Mouse (Mus musculus): Measurements from ENCODE around the gene Sephs1. TPM values are rescaled to one million over a fixed set of nuclear protein-coding genes. Genes with fewer than 3 reads are reported as not detected.

The Sephs1 gene
- polyA plus RNA-seq (2016; fragmentation: Nextera tagmentation; extraction: Ambion mirVana): 126 and 130 TPM in 2 replicates

DNA sequence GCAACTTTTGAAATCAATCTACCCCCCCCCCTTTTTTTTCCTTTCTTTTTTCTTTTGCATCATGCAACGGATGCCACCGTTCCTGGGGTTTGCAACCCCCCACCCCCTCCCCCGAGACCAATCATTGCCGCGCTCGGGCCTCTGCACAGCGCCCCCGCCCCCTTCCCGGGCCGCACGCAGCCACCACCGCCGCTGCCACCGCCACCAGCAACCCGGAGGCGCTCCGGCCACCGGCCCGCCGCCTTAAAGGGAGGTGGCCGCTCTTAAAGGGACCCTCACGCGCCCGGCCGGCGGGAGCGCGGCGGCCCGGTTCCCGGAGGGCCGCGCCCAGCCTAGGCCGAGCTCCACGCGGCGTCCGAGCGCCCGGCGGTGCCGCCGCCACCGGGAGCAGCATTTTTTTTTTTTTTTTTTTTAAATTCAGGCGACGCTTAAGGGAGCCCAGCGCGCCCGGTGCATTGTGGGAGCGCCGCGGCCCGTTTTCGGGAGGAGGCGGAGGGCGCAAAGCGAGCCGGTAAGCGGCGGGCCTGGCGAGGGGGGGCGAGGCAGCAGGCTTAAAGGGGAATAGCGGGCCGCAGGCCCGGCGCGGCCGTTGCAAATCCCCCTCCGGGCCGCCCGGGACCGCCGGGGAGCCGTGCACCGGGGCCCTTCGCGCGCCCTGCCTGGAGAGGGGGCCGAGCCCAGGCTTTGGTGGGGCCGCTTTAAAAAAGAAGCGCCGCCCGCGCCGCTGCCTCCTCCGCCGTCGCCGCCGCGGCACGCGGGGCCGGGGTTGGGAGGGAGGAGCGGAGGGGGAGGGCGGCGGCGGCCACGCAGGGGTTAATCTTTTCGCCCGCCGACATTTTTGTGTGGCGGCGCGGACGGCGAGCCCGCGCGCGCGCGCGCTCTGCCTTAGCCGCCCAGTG lies at the start of gene Sephs1:
Sephs1 (plus strand) TSS at position 215 of the 899 bp plus-strand sequence.
- H3K36me3 ChIP-seq (replicated peaks): peaks cover 27% of the 10 kb centered on the region
- peak within 1 kb of the TSS; percentile 100 for H3K27ac ChIP-seq
- H3K9me3 ChIP-seq: no peaks in the 10 kb centered on the region
- H3K4me1 ChIP-seq: peaks cover 34% of the 10 kb centered on the region
- WGBS: under 1% methylated on average over 106 of the region's 115 CpGs
- DNase-seq (ENCODE audit: extremely low spot score, low spot score): peak; percentile 81
- no peaks in the 10 kb centered on the region for H3K27me3 ChIP-seq (ENCODE audit: poor library complexity, severe bottlenecking)
- H3K4me3 ChIP-seq: peak within 1 kb of the TSS; percentile 91

DNA sequence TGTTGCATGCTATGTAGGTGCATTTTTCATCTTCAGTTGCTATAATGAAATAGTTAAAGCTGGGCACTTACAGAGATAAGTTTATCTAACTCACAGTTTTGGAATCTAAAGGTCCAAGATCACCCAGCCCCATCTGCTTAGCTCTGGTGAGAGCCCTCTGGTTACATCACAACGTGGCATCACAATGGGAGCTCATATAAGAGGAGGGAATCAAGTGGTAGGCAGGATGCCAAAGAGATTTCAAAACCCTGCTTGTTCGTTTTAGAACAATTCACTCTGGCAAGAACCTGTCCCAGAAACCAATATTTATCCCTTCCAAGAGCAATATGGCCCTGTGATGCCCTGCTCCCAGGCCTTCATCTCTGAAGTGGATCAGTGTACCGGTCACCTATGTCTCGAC lies 49.2 kb upstream of the Sephs1 start:
- no peaks in the 10 kb centered on the region for H3K9me3 ChIP-seq
- H3K27ac ChIP-seq: no peak overlapping the region
- no peak for DNase-seq (ENCODE audit: extremely low spot score, low spot score)
- H3K36me3 ChIP-seq (replicated peaks): no peaks in the 10 kb centered on the region
- 82% methylated on average over 4 of the region's 4 CpGs for WGBS
- H3K4me3 ChIP-seq: no peak overlapping the region
- H3K27me3 ChIP-seq (ENCODE audit: poor library complexity, severe bottlenecking): no peaks in the 10 kb centered on the region
- H3K4me1 ChIP-seq: peaks cover 2% of the 10 kb centered on the region; the same call in 1 of the 2 replicates

DNA sequence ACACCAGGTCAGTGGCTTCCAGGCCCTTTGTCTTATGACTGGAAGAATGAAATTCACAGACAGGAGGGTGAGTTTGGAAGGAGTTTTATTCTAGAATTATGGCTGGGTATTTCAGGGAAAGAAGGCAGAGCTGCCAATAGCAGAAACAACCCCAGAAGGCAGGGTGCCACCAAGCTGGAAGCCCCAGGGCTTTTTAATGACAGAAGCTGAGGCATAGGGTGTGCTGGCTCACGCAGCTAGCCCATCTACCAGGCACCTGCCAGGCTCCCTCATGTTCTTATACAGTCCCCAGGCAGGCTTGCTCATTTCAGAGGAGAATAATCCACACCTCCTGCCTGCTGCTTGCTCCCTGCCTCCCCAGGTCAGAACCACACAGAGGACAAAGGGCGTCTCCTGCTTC lies 31.9 kb upstream of the Sephs1 start:
- 81% methylated on average over 2 of the region's 2 CpGs for WGBS
- Histone ChIP-seq H3K4me1 (no peaks in the 10 kb centered on the region), H3K36me3 (replicated peaks) (no peaks in the 10 kb centered on the region), H3K27ac (no peak overlapping the region), H3K9me3 (no peaks in the 10 kb centered on the region), H3K27me3 (ENCODE audit: poor library complexity, severe bottlenecking) (no peaks in the 10 kb centered on the region), H3K4me3 (no peak overlapping the region)
- DNase-seq (ENCODE audit: extremely low spot score, low spot score): no peak

DNA sequence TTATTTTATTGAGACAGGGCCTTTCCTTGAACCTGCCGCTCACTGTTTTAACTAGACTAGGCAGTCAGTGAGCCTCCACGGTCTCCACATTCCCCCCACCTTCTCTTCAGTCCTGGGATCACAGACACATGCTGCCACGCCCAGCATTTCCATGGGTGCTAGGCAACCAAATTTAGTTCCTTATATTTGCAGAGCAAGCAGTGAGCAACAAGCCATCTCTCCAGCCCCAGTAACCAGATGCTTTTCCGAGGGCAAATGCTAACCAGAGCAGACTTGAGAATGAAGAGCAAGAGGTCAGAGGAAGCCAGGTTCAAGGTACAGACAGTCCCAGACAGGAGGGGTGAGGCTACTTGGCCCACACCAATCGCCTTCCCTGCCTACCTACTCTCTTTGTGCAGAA lies 24.2 kb upstream of the Sephs1 start:
- no peak overlapping the region for H3K4me3 ChIP-seq
- H3K36me3 ChIP-seq (replicated peaks): no peaks in the 10 kb centered on the region
- no peaks in the 10 kb centered on the region for H3K27me3 ChIP-seq (ENCODE audit: poor library complexity, severe bottlenecking)
- WGBS: 82% methylated on average over 5 of the region's 5 CpGs
- H3K27ac ChIP-seq: no peak overlapping the region
- no peaks in the 10 kb centered on the region for H3K9me3 ChIP-seq
- H3K4me1 ChIP-seq: peaks cover 12% of the 10 kb centered on the region
- no peak for DNase-seq (ENCODE audit: extremely low spot score, low spot score)

GRCm38 (mm10) chr2:4858161-4858560 lies 23.2 kb upstream of the Sephs1 start:
- DNase-seq (ENCODE audit: extremely low spot score, low spot score): no peak
- H3K9me3 ChIP-seq: no peaks in the 10 kb centered on the region
- H3K36me3 ChIP-seq (replicated peaks): no peaks in the 10 kb centered on the region
- peaks cover 12% of the 10 kb centered on the region for H3K4me1 ChIP-seq
- no peak overlapping the region for H3K4me3 ChIP-seq
- WGBS: 83% methylated on average over 10 of the region's 10 CpGs
- H3K27me3 ChIP-seq (ENCODE audit: poor library complexity, severe bottlenecking): no peaks in the 10 kb centered on the region
- H3K27ac ChIP-seq: no peak overlapping the region

DNA sequence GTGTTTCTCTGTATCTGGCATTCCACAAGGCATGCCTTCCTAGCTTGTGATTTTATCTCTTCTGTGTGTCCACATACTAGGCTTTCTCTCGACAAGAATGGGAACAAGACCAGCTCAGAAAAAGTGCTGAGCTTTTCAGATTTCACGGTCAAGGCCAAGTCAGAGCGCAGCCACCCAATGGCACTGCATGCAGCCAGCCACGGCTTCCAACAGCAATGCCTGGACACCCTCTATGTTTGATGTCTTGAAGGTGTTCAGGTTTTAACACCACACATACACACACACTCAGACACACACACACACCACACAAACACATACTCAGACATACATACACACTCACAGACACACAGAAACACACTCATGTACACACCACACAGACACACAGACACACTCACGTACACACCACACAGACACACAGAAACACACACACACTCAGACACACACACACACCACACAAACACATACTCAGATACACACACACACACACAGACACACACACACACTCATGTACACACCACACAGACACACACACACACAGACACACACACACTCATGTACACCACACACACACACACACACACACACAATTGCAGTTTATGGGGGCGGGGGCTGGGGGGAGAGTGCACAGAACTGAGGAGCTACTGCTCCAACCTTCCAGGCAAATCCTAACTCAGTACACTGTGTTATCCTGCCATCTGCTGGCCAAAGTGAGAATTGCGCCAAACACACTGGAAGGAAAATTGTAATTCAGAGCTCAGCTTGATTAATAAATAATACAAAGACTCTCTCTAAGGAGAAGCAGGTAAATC lies 17.2 kb upstream of the Sephs1 start:
- H3K4me1 ChIP-seq: peaks cover 2% of the 10 kb centered on the region
- DNase-seq (ENCODE audit: extremely low spot score, low spot score): peak; percentile 80
- no peak overlapping the region for H3K4me3 ChIP-seq
- no peaks in the 10 kb centered on the region for H3K27me3 ChIP-seq (ENCODE audit: poor library complexity, severe bottlenecking)
- no peaks in the 10 kb centered on the region for H3K9me3 ChIP-seq
- no peaks in the 10 kb centered on the region for H3K36me3 ChIP-seq (replicated peaks)
- WGBS: 50% methylated on average over 7 of the region's 7 CpGs
- no peak overlapping the region for H3K27ac ChIP-seq

DNA sequence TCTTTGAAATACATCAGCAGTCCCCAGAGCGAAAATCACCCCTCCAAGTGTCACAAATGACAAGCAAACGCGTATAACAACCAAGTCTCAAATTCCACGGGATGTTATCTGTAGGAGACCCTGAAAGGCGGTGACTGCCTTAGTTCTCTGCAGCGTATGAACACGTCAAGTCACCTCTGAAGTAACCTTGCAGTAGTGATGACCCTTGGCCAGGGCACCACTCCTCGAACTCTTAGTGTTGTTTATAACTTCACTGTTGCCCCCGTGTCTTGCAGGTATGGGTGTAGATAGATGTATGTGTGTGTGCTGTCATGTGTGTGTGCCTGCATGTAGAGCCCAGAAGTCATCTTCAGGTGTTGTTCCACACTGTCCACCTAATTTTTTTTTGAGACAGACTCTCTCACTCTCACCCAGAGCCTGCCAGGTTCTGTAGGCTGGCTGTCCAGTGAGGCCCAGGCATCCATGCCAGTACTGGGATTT lies 16.5 kb upstream of the Sephs1 start:
- Histone ChIP-seq H3K9me3 (no peaks in the 10 kb centered on the region), H3K27ac (no peak overlapping the region), H3K27me3 (ENCODE audit: poor library complexity, severe bottlenecking) (no peaks in the 10 kb centered on the region), H3K36me3 (replicated peaks) (no peaks in the 10 kb centered on the region), H3K4me1 (no peaks in the 10 kb centered on the region), H3K4me3 (no peak overlapping the region)
- 52% methylated on average over 9 of the region's 9 CpGs for WGBS
- DNase-seq (ENCODE audit: extremely low spot score, low spot score): no peak

- WGBS: 86% methylated on average over 12 of the region's 12 CpGs
These were observed 13.2 kb upstream of the Sephs1 start for GRCm38 (mm10) chr2:4868028-4868725.

DNA sequence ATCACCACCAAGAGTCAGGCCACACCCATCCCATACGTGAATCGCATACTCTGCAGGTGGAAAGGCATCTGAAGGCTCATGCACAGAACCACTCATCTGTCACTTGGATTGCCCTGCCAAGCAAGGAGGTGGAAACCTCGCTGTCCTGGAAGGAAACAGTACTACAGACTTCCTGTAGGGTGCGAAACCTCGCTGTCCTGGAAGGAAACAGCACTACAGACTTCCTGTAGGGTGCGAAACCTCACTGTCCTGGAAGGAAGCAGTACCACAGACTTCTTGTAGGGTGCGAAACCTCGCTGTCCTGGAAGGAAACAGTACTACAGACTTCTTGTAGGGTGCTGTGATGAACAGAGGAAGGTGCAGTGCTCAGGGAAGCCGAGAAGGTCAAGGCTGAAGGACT lies 8.6 kb upstream of the Sephs1 start:
- Histone ChIP-seq H3K4me1 (no peaks in the 10 kb centered on the region), H3K4me3 (no peak overlapping the region), H3K27me3 (ENCODE audit: poor library complexity, severe bottlenecking) (no peaks in the 10 kb centered on the region), H3K27ac (no peak overlapping the region), H3K36me3 (replicated peaks) (no peaks in the 10 kb centered on the region), H3K9me3 (no peaks in the 10 kb centered on the region)
- DNase-seq (ENCODE audit: extremely low spot score, low spot score): no peak
- WGBS: 80% methylated on average over 9 of the region's 9 CpGs

More at GRCm38 (mm10) chr2:4868028-4868725, 13.2 kb upstream of the Sephs1 start:
- Histone ChIP-seq H3K27me3 (ENCODE audit: poor library complexity, severe bottlenecking) (no peaks in the 10 kb centered on the region), H3K9me3 (no peaks in the 10 kb centered on the region), H3K27ac (no peak overlapping the region), H3K36me3 (replicated peaks) (no peaks in the 10 kb centered on the region), H3K4me3 (no peak overlapping the region), H3K4me1 (no peaks in the 10 kb centered on the region)
- no peak for DNase-seq (ENCODE audit: extremely low spot score, low spot score)

DNA sequence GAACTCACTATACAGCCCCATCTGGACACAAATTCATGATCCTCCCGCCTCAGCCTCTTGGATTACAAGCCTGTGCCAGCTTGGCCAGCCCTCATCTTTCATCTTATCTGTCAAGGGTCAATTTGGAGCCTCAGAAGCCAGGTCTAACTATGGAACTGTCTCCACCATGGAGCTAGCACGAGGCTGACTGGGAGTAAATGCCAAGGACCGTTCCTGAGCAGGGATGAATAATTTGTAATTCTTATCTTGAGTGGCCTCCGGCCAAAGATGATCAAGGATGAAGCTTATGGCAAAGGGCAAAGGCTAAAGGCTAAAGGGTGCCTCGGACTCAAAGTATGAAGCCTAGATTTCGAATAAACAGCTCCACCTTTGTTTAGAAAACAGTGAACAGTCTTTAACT lies 8.0 kb upstream of the Sephs1 start:
- Histone ChIP-seq H3K9me3 (no peaks in the 10 kb centered on the region), H3K4me3 (no peak overlapping the region), H3K27ac (no peak overlapping the region), H3K36me3 (replicated peaks) (no peaks in the 10 kb centered on the region), H3K4me1 (no peaks in the 10 kb centered on the region), H3K27me3 (ENCODE audit: poor library complexity, severe bottlenecking) (no peaks in the 10 kb centered on the region)
- no peak for DNase-seq (ENCODE audit: extremely low spot score, low spot score)
- 80% methylated on average over 6 of the region's 6 CpGs for WGBS

DNA sequence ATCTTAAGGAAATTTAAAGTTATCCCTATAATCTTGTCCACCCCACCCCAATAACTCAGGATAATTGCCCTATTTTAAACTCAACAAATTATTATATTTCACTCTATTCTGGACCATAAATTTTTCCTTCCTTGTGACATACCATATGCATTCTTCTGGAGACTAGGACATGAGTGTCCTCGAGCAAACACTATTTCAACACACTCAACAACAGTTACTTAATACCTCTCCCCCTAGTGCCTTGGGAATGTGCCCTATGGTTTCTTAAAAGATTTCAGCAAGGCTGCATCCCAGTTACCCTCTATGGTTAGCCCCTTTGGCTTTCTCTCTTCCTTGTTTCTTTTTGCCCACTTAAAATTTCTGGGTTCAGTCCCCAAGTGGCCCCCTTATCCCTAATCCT lies 6.3 kb upstream of the Sephs1 start:
- no peaks in the 10 kb centered on the region for H3K27me3 ChIP-seq (ENCODE audit: poor library complexity, severe bottlenecking)
- peaks cover 10% of the 10 kb centered on the region for H3K4me1 ChIP-seq
- no peaks in the 10 kb centered on the region for H3K36me3 ChIP-seq (replicated peaks)
- no peak overlapping the region for H3K4me3 ChIP-seq
- H3K9me3 ChIP-seq: no peaks in the 10 kb centered on the region
- 70% methylated on average over 1 of the region's 1 CpGs for WGBS
- H3K27ac ChIP-seq: no peak overlapping the region
- no peak for DNase-seq (ENCODE audit: extremely low spot score, low spot score)

- Histone ChIP-seq H3K9me3 (no peaks in the 10 kb centered on the region), H3K4me1 (peaks cover 20% of the 10 kb centered on the region), H3K27ac (no peak overlapping the region), H3K4me3 (no peak overlapping the region), H3K27me3 (ENCODE audit: poor library complexity, severe bottlenecking) (no peaks in the 10 kb centered on the region), H3K36me3 (replicated peaks) (no peaks in the 10 kb centered on the region)
- WGBS: 79% methylated on average over 3 of the region's 3 CpGs
- DNase-seq (ENCODE audit: extremely low spot score, low spot score): no peak
These were observed 5.2 kb upstream of the Sephs1 start for GRCm38 (mm10) chr2:4876131-4876530.
